Mouse (Mus musculus) urinary bladder, adult 18-20 months (tissue): ENCODE measurements around the gene Arrdc3.

Experiments used
- DNase-seq, 2 experiments: peaks; one replicate each; pipeline ENCODE4 v3.0.0; 2022; ENCODE audit warnings: low spot score in 2 of 2, mixed read lengths in 2 of 2

Gene Arrdc3

GRCm38 (mm10) chr13:80920939-80921338 lies 37.8 kb downstream of the Arrdc3 start:
- no peak for DNase-seq

DNA sequence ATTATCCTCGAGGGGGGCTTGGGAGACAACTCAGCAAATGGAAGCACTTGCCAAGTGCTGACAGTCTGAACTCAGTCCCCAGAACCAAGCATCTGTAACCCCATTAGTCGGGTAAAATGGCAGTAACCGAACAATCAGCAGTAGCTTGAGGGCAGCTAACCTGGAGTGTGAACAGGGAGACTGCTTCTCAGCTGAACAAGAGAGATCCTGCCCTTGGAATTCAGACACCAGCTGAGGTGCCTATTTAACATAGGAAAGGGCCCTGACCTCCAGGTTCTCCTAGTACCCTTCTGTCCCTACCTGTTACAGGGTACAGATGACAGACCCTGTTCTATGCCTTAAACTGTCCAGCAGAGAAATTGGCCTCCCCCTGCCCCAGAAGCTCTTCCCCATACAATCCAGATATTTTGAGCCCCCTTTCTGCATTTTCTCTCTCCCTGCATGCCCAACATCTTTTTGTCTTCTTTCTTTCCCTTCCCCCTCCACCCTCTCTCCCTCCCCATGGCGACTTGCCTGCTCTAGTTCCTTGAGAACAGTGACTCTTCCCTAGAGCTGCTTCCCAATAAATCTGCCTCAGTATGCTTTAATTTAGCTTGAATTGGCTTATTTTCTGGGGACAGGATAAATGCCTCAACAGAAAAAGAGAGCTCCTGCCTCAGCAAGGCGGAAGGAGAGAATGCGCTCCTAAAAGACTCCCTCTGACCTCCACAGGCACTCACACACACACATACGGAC lies 38.6 kb downstream of the Arrdc3 start:
- DNase-seq: no peak

DNA sequence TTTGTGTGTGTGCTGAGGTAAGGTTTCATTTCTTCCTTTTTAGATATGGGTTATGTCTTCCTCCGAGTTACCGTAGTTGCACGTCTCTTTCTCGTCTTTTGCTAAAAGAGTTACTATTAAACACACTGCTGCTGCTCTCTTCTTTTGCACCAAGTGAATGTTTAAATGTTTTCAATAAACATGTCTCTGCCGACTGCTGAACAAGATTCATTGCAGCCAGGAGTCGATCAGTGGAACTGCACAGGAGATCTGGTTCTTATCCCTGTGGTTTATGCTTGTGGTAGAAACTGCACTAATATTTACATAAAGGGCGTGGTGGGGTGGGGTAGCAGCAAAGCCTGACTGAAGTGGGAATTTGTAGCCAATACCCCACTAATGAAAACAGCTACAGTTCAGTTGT lies 45.0 kb downstream of the Arrdc3 start:
- no peak for DNase-seq

DNA sequence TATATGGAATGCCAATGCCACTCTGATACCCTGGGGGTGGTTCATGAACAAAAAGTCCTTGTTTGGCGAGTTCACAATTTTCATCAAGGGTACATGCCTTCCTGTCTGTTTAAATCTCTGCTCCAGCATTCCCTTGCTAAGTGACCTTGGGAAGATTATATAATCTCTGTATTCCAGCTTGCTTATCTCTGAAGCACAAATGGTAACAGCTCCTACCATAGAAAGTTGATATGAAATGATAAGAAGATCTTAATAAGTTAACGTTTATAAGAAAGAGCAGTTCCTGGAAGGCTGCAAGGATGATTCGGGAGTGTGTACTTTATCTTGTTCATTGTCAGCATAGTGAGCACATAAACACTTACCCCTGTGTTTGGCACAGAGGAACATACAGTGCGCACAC lies 46.8 kb downstream of the Arrdc3 start:
- no peak for DNase-seq

- DNase-seq: no peak
Observed at GRCm38 (mm10) chr13:80932816-80933402, 49.7 kb downstream of the Arrdc3 start.

- no peak for DNase-seq
Observed at GRCm38 (mm10) chr13:80936426-80936825, 53.2 kb downstream of the Arrdc3 start.

- no peak for DNase-seq
Observed at GRCm38 (mm10) chr13:80939228-80939627, 56.0 kb downstream of the Arrdc3 start.

- no peak for DNase-seq
Observed at GRCm38 (mm10) chr13:80939866-80940265, 56.7 kb downstream of the Arrdc3 start.

- no peak for DNase-seq
Observed at GRCm38 (mm10) chr13:80940421-80940820, 57.2 kb downstream of the Arrdc3 start.

GRCm38 (mm10) chr13:80940860-80941630 lies 57.9 kb downstream of the Arrdc3 start:
- DNase-seq: peak in 1 of 2 experiments; percentile 55

DNA sequence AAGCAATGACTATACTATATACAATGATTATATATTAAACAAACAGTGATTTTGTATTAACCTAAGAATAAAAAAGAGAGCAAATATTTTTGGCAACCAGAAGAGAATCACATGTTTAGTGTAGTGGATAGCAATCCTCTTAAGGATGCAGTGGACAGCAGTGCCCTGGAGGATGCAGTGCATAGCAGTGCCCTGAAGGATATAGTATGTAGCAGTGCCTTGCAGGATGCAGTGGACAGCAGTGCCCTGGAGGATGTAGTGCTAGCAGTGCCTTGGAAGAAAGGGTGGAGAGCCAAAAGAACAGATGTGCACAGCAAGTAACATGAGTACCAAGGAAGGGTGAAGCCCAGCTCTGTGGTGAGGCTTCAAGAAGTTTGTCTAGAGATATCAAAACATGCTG lies 61.3 kb downstream of the Arrdc3 start:
- DNase-seq: no peak
